Mouse (Mus musculus) layer of hippocampus, postnatal 14 days (tissue): ENCODE data around the gene Tnfsfm13. TPM values are rescaled to one million over a fixed set of nuclear protein-coding genes. Genes with fewer than 3 reads are reported as not detected.
A peak's percentile ranks its signal among the peaks of the same experiment; 100 is the strongest.

ENCODE experiments used
- DNase-seq, 2 experiments: peaks; one replicate each; pipeline ENCODE4 v3.0.0; 2021 to 2022; ENCODE audit warnings: low spot score in 2 of 2, mixed read lengths in 1 of 2
- microRNA-seq, 2 experiments: library from miRNA; unstranded; fragments of <30 nt; microRNA quantifications; one replicate each; pipeline ENCODE4 v1.2.0; 2021
- total RNA-seq, 2 experiments: library from RNA; stranded (reverse); gene quantifications; 2 replicates each; pipeline ENCODE4 v1.2.3; 2021

Tnfsfm13 gene
- total RNA-seq, 2 experiments from 2014 or later, result 0.45 to 1.0 TPM

DNA sequence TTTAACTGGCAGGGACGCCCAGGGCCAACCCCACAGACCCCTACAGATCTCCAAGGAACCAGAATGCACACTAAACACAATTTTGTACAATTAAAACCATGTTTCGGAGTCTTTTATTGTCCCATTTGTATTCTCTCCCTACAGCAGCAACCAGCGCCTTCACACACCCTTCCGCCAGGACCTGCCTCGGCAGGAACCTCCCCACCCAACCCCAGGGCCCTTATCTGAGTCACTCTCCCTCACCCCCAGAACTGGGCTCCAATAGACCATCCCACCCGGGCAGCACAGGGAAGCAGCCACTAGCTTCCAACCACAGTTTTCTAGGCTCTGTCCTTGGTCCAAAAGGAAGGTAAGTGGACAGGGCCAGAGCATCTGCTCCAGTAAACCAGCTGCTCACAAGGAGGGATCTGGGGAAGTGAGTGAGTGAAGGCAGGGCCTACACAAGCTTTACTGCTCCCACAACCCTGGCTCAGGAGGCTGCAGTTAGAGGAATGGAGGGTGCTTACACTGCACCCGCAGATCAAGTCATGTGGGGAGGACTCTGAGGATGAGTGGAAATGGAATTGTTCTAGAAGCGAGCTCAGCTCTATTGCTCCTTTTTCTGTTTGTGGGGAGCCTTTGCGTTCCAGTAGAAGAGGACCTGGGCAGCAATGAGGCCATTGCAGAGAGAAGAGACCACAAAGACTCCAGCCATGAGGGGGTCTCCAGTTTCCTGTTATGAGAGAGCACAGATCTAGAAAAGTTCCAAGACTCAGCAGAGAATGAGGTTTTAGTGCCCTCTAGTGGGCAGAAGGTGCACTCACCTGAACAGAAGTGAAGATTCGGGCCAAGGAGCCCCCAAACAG lies 39.1 kb downstream of the Tnfsfm13 start:
- DNase-seq, result no peak

DNA sequence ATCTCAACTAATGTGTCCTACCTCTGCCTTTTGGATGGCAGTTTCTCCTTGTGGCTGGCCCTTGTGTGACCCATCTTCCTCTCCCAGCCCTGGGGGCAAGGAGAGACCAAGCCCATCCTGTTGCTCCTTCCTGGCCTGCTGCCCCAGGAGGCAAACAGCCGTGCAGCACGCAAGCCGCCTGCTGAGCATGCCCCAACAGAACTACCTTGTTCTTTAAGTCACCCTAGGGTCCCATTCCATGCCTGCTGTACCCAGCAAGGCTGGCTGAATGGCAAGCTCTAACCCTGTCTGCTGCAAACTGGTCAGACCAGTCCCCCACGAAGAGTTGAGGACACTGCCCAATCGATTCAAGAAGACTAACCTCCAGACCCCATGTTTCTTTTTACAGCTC lies 39.8 kb downstream of the Tnfsfm13 start:
- DNase-seq, result no peak

DNA sequence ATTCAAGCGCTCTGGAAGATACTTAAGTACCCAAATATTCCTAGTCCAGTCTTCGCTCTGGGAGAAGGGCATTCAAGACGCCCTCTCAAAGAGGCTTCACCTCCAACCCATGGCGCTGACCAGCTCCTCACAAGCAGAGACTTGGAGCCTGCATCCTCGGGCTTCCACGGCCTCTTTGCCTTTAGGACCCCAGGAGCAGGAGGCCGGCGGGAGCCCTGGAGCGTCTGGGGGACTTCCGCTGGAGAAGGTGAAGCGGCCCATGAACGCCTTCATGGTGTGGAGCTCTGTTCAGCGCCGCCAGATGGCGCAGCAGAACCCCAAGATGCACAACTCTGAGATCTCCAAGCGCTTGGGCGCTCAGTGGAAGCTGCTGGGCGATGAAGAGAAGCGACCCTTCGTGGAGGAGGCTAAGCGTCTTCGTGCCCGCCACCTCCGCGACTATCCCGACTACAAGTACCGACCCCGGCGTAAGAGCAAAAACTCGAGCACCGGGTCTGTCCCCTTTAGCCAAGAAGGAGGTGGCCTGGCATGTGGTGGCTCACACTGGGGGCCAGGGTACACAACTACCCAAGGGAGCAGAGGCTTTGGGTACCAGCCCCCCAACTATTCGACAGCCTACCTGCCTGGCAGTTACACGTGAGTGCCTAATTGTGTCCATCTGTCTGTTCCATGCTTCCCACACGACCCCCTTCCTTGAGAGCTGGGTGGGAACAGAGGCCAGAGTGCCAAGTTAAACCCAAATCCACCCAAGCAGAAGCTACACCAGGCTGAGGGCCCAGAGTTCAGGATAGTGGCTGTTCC lies 40.4 kb downstream of the Tnfsfm13 start, which contains the start of gene Sox15:
TSS of gene Sox15 (plus strand) at position 51 of the 801 bp plus-strand sequence.
- DNase-seq, result peak; percentile 66 to 79

DNA sequence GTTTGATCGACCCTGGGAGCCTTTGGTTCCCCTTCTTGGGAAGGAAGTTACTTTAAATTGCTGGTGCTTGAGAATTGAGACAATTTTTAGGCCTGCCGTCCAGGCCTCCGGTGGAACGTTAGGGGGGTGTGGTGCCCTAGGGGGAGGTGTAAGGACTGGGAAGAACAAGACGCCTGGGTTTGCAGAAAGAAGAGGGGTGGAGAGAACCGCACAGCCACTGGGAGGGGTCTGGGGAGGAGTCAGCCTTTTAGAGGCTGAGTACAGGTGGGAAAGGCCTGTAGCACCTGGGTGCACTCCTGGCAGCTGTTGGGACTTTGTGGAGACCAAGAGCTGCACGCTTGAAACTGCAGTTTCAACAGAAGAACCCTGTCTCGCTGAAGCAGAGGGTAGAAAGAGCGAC lies 41.1 kb downstream of the Tnfsfm13 start:
- no peak for DNase-seq

DNA sequence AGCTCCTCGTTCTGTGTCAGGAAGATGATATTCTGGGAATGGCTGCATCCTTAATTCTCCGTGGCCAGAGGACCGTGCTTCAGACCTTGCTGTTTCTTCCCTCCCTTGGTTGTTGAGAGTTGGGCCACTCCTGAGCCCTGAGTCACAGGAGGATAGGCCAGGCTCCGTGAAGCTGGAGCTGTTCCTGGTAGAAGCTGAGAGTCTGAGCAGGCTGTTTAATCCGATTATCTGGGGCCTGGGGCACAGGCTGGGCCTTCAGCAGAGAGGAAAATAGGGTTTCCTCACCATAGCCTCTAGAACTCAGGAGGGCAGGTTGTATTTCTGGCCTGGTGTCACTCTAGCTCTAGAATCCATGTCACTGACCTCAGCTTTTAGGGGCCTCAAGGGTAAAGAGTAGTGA lies 42.5 kb downstream of the Tnfsfm13 start:
- no peak for DNase-seq

DNA sequence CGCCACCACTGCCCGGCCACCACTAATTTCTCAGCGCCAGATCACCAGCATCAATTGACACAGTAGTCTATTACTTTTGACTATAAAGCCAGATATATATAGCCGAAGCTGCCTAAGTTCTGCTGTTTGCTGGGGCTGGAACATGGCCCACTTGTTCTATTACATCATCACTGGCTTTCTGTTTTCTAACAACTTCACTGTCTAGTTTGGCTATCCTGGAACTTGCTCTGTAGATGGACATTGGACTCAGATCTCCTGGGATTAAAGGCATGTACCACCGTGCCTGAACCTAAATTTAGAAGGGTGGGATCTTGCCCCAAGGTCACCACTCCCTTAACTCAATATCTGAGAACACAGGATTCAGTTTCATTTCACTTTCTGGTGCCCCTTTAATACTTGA lies 50.0 kb downstream of the Tnfsfm13 start:
- no peak for DNase-seq

DNA sequence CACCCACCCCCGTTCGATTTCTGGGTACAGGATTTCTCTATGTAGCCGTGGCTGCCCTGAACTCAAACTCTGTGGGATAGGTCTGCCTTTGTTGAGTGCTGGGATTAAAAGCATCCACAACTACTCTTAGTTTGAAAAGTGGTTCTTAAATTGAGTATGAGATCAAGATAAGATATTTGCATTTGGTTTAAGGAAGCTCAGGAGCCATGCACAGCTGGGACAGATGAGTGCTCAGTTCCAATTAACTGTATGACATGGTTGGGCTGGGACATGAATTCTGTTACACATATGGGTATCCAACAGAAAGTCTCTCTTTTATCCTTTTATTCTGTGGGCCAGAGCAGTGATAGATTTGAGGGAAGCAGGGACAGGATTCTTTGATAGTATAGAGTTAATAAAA lies 60.4 kb downstream of the Tnfsfm13 start:
- DNase-seq, result no peak

DNA sequence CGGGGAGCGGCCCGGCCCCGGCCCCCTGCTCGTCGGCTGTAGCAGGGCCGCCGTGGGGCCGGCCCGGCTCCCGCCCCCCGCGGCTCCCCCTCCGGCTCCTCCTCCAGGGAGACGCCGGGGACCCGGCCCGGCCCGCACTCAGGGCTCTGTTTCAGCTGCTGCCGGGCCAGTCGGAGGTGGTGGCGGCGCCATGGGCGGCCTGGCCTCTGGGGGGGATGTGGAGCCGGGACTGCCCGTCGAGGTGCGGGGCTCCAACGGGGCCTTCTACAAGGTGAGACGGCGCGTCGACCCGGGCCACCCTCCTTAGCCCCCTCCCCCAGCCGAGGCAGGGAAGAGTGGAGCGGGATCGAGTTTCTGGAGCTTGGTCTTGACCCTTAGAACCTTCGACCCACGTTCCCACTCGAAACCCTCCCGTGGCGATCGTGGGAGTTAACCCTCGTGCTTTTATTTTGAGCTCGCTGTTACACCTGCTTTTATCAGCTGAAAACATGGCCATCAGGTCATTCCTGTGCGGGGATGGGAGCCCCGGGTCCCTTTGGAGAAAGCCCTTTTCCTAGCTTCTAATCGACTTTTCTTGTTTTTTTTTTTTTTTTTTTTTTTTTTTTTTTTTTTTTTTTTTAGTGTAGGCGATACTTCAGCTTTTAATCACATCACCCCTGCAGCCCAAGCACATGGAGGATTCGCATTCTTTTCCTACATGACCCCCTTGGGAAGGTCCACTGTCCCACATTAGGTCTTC lies 62.6 kb downstream of the Tnfsfm13 start:
- peak in 1 of 2 experiments; percentile 47 for DNase-seq

Small RNAs within 50 kb of the gene (microRNA-seq; reads per million reads assigned to microRNA genes)
- gene Mir1934 (4.0 to 6.8 reads per million in 2 experiments), gene Mir467f (0 reads per million in 2 experiments)

Other genes starting within 250 kb of the Tnfsfm13 start
- 1 to 10 TPM; 5.8 to 6.3 TPM for gene Dnah2, start 147.0 kb downstream of the Tnfsfm13 start, total RNA-seq
- 100 to 1,000 TPM; 144 to 156 TPM for gene Efnb3, start 135.9 kb downstream of the Tnfsfm13 start, total RNA-seq
- 1 to 10 TPM; 8.6 to 9.5 TPM for gene Wrap53, start 115.8 kb downstream of the Tnfsfm13 start, total RNA-seq
- 10 to 100 TPM; 27.3 to 29.6 TPM for gene Trp53, start 115.7 kb downstream of the Tnfsfm13 start, total RNA-seq
- gene Atp1b2, start 90.2 kb downstream of the Tnfsfm13 start, total RNA-seq, result 100 to 1,000 TPM; 513 to 551 TPM
- not detected for gene Shbg, start 78.2 kb downstream of the Tnfsfm13 start, total RNA-seq
- gene Sat2, start 74.1 kb downstream of the Tnfsfm13 start, total RNA-seq, result 10 to 100 TPM; 16.1 to 19.8 TPM
- 100 to 1,000 TPM; 105 to 106 TPM for gene Fxr2, start 63.1 kb downstream of the Tnfsfm13 start, total RNA-seq
- under 1 TPM in 1 of 2 experiments, not detected in 1; 0.48 TPM for gene Sox15, start 40.8 kb downstream of the Tnfsfm13 start, total RNA-seq
- 10 to 100 TPM; 73.3 to 82.4 TPM for gene Mpdu1, start 33.5 kb downstream of the Tnfsfm13 start, total RNA-seq
- gene Cd68, start 29.9 kb downstream of the Tnfsfm13 start, total RNA-seq, result 10 to 100 TPM; 13.1 to 18.5 TPM
- gene Eif4a1, start 23.7 kb downstream of the Tnfsfm13 start, total RNA-seq, result 100 to 1,000 TPM; 409 to 418 TPM
- 10 to 100 TPM; 84.3 to 88.5 TPM for gene Senp3, start 14.0 kb downstream of the Tnfsfm13 start, total RNA-seq
- gene Tnfsf13, start 10.3 kb downstream of the Tnfsfm13 start, total RNA-seq, result 1 to 10 TPM in 1 of 2 experiments, under 1 TPM in 1; 0.88 to 1.1 TPM
- 1 to 10 TPM; 5.8 to 6.5 TPM for gene Tnfsf12, start 249 bp downstream of the Tnfsfm13 start, total RNA-seq
- gene Polr2a, start 62.5 kb upstream of the Tnfsfm13 start, total RNA-seq, result 10 to 100 TPM; 62.8 to 68.5 TPM
- gene Slc35g3, start 65.9 kb upstream of the Tnfsfm13 start, total RNA-seq, result under 1 TPM in 1 of 2 experiments, not detected in 1; 0.21 TPM
- gene Zbtb4, start 69.8 kb upstream of the Tnfsfm13 start, total RNA-seq, result 10 to 100 TPM; 82.0 to 83.5 TPM
- 1 to 10 TPM; 1.0 to 1.1 TPM for gene Chrnb1, start 99.8 kb upstream of the Tnfsfm13 start, total RNA-seq
- 10 to 100 TPM; 22.8 to 23.7 TPM for gene Fgf11, start 105.8 kb upstream of the Tnfsfm13 start, total RNA-seq
- gene Tmem102, start 109.5 kb upstream of the Tnfsfm13 start, total RNA-seq, result not detected
- gene Gm39566, start 119.2 kb upstream of the Tnfsfm13 start, total RNA-seq, result not detected
- not detected for gene Spem2, start 122.4 kb upstream of the Tnfsfm13 start, total RNA-seq
- under 1 TPM; 0.50 to 0.74 TPM for gene Spem1, start 126.1 kb upstream of the Tnfsfm13 start, total RNA-seq
- 100 to 1,000 TPM; 220 to 226 TPM for gene Nlgn2, start 141.7 kb upstream of the Tnfsfm13 start, total RNA-seq
- 100 to 1,000 TPM; 150 to 162 TPM for gene Tmem256, start 142.4 kb upstream of the Tnfsfm13 start, total RNA-seq
- 10 to 100 TPM; 22.0 to 23.3 TPM for gene Plscr3, start 150.3 kb upstream of the Tnfsfm13 start, total RNA-seq
- not detected for gene Tnk1, start 162.6 kb upstream of the Tnfsfm13 start, total RNA-seq
- not detected for gene Tmem95, start 181.9 kb upstream of the Tnfsfm13 start, total RNA-seq
- 1 to 10 TPM; 1.1 to 1.2 TPM for gene Kctd11, start 185.3 kb upstream of the Tnfsfm13 start, total RNA-seq
- gene Acap1, start 199.4 kb upstream of the Tnfsfm13 start, total RNA-seq, result under 1 TPM in 1 of 2 experiments, not detected in 1; 0.30 TPM
- gene 2810408A11Rik, start 204.9 kb upstream of the Tnfsfm13 start, total RNA-seq, result 1 to 10 TPM; 1.5 to 2.1 TPM
- gene Neurl4, start 205.0 kb upstream of the Tnfsfm13 start, total RNA-seq, result 100 to 1,000 TPM; 108 to 124 TPM
- gene Gps2, start 217.8 kb upstream of the Tnfsfm13 start, total RNA-seq, result 10 to 100 TPM; 28.5 to 29.3 TPM
- 100 to 1,000 TPM; 446 to 451 TPM for gene Eif5a, start 225.9 kb upstream of the Tnfsfm13 start, total RNA-seq
- 1 to 10 TPM; 8.3 to 9.7 TPM for gene Ybx2, start 239.7 kb upstream of the Tnfsfm13 start, total RNA-seq